Mouse (Mus musculus): ENCODE data around the gene Gm20479.

- TF ChIP-seq POLR2A (IDR thresholded peaks at IDR 0.05; ENCODE audit: borderline replicate concordance, extremely low read depth, insufficient read depth, insufficient read length, poor library complexity, severe bottlenecking) (no peak), CTCF (IDR thresholded peaks at IDR 0.05; ENCODE audit: borderline replicate concordance, extremely low read depth, insufficient read depth, insufficient read length) (no peak)
These were observed 22.6 kb upstream of the Gm20479 start for GRCm38 (mm10) chr7:27379836-27380235.
